Mouse (Mus musculus): ENCODE results near the gene Prr15l.
A peak's percentile ranks its signal among the peaks of the same experiment; 100 is the strongest.

GRCm38 (mm10) chr11:96910003-96910402 lies 17.9 kb upstream of the Prr15l start:
- TF ChIP-seq CTCF (IDR thresholded peaks at IDR 0.05; ENCODE audit: extremely low read depth, insufficient read length, insufficient replicate concordance, low read depth, low read length), result peak; percentile 72
- TF ChIP-seq POLR2A (IDR thresholded peaks at IDR 0.05; ENCODE audit: low read depth, low read length), result no peak

Measured in small intestine, adult 2 months (tissue).